Mouse (Mus musculus) thymus, postnatal 25 days (tissue): ENCODE results near the gene Tmem30b.
"Not testable (repeated sequence)": the region's sequence is repeated elsewhere in the genome, so short reads cannot be mapped to it uniquely, and the experiment has no call there.

Experiments
- DNase-seq: peaks from one replicate; pipeline ENCODE4 v3.0.0; 2022

Gene Tmem30b

DNA sequence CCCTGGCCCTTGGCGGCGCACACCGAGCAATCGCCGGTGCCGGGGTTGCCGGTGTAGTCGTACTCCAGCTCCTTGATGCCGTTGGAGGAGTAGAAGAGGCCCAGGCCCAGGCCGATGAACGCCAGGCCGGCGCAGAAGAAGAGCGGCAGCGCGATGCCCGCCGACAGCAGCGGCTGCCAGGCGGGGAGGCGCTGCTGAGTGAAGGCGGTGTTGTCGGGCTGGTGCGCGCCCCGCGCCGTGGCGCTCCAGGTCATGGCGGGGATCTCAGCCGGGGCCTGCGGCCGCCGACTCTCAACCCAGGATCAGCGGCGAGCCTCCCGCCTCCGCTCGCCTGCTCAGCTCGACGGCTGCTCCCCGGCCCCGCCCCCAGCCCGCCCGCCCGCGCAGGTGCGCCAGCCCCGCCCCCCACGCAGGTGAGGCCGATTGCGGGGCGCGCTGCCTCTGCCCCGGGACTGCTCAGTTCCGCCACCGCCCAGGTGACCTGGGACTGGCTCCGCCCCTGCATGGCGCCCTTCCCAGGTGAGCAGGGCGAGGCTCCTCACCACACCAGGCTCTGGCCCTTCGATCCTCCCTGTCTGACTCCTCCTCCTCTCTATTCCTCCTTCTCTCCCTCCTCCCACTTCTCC, at the start of gene Tmem30b:
Tmem30b (minus strand) TSS at position 307 of the 626 bp plus-strand sequence.
- DNase-seq: peak; percentile 9

- DNase-seq: no peak
These were observed 49.0 kb upstream of the Tmem30b start for GRCm38 (mm10) chr12:73595226-73595625.

GRCm38 (mm10) chr12:73594177-73594745, 48.1 kb upstream of the Tmem30b start:
- no peak for DNase-seq

DNA sequence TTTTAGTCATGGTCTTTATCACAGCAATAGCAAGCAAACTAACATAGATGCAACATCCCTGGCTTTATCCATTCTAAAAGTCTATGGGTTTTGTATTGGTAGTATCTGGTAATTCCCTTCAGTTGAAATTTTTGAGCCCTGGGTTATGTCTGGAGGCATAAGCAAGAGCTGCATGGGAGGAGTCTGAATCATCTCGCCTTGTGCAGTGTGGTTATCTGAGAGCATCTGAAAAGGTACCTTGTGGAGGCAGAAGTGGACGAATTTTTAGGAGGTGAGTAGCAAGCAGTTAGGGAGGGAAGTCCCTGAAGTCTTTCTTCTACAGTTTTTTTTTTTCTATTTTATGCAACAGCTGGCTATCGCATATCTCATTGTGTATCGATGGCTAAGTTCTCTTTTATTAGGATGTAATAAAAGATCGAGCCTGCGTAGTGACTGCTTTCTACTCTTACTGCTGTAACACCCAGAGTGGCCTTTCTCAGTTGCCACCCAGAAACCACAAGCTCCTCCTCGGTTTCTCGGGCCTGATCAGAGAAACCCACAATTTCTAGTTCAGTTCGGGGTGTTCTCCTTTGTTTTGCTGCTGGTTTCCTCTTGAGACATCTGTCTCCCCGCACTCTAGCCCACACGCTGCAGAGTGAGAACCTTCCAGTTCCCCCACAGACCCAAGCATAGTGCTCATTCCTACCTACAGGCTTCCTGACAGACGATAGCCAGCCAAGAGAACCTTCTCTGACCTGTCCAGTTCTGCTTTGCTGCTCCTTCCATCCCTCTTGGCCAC, 47.0 kb upstream of the Tmem30b start:
- DNase-seq: peak; percentile 73

GRCm38 (mm10) chr12:73591625-73592024, 45.4 kb upstream of the Tmem30b start:
- no peak for DNase-seq

GRCm38 (mm10) chr12:73590627-73591276, 44.6 kb upstream of the Tmem30b start:
- no peak for DNase-seq

- DNase-seq: no peak
These were observed 41.1 kb upstream of the Tmem30b start for GRCm38 (mm10) chr12:73587262-73587661.

GRCm38 (mm10) chr12:73585850-73586249, 39.7 kb upstream of the Tmem30b start:
- DNase-seq: no peak

DNA sequence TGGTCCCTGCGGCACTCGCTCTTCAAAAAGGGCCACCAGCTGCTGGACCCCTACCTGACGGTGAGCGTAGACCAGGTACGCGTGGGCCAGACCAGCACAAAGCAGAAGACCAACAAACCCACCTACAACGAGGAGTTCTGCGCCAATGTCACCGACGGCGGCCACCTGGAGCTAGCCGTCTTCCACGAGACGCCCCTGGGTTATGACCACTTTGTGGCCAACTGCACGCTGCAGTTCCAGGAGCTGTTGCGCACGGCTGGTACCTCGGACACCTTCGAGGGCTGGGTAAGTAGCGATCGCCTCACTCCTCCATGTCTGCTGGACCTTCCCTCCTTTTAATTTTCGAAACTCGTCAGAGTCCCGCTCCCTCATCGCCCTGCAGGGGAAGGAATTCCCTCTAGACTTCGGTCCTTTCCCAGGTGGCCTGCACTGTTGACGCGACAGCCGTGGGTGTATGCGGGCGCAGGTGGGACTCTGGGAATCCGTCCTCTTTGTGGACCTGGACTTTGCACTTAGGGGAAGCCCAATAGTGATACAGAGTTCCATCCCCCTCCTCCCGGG, 39.1 kb upstream of the Tmem30b start:
- DNase-seq: peak; percentile 51

- DNase-seq: peak; percentile 92
These were observed 38.5 kb upstream of the Tmem30b start, which contains the start of gene Prkch for GRCm38 (mm10) chr12:73584610-73585240. TSS of gene Prkch (plus strand) at chr12:73584796.

- DNase-seq: no peak
These were observed 37.8 kb upstream of the Tmem30b start for GRCm38 (mm10) chr12:73583813-73584609.

GRCm38 (mm10) chr12:73583318-73583717, 37.1 kb upstream of the Tmem30b start:
- no peak for DNase-seq

- no peak for DNase-seq
These were observed 34.6 kb upstream of the Tmem30b start for GRCm38 (mm10) chr12:73580811-73581210.

DNA sequence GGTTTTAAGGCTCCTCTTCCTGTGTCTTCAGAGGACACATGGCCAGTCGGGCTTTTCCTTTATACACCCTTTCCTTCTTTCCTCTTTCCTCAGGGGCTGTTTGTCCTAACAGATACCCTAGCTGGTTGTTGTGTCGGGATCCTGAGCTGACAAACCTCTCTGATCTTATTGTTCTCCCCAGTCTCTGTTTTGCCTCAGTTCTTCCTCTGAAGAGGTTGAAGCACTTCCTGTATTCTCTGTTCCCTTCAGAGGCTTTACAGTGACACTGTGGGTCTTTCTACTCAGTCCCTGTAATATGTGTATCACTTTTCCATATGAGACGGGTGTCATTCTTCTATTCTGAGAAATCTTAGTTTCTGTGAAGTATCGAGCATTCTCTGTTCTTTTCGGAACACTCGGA, 31.9 kb upstream of the Tmem30b start:
- peak; percentile 43 for DNase-seq

GRCm38 (mm10) chr12:73574632-73575031, 28.4 kb upstream of the Tmem30b start:
- no peak for DNase-seq

GRCm38 (mm10) chr12:73565620-73565969, 19.4 kb upstream of the Tmem30b start:
- DNase-seq: no peak

- peak; percentile 44 for DNase-seq
These were observed 18.8 kb upstream of the Tmem30b start for GRCm38 (mm10) chr12:73564795-73565619.

DNA sequence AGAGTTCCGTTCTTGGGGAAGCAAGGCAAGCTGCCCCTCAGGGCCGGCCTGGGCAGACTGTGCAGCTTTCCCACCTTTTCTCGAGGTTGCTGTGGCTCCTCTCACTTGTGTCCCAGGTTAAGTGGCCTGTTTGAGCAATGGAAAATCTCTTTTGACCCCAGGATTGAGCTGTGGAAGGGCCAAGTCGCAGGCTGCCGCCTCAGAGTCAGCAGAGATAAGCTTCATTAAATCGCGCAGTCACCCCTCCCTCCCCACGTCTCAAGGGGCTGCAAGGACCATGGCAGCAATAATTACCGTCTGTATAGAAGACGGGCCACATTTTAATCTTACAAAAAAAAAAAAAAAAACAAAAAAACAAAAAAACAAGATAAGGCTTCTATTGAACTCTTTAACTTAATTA, 18.0 kb upstream of the Tmem30b start:
- no peak for DNase-seq

DNA sequence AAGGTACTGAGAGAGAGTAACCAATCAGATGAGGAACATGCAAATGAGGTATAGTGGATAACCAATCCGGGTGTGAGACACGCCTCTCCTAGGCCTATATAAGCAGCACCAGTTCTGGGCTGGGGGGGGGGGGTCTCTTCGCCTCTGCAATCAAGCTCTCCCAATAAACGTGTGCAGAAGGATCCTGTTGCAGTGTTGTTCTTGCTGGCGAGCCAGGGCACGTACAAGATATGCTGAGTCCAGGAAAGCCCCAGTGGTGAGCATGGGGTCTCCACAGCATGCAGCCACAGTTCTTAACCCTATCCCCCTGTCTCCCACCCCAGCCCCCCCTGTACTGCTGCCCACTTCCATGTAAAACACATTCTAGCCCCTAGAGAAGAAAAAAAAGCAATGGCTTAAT, 16.9 kb upstream of the Tmem30b start:
- DNase-seq: not testable (repeated sequence)

GRCm38 (mm10) chr12:73560091-73560490, 13.9 kb upstream of the Tmem30b start:
- DNase-seq: no peak
